Mouse (Mus musculus): ENCODE data around the gene Rnaseh2c. TPM values are rescaled to one million over a fixed set of nuclear protein-coding genes. Genes with fewer than 3 reads are reported as not detected.

Gene Rnaseh2c
- polyA plus RNA-seq, 1 experiment from 2014 or later = 81.0 TPM

GRCm38 (mm10) chr19:5571831-5572230 is 29.8 kb upstream of the Rnaseh2c start:
- H3K9ac ChIP-seq (ENCODE audit: low read depth, low read length) = no peak overlapping the region
- no peak overlapping the region for H3K27ac ChIP-seq (ENCODE audit: low read depth, low read length)
- no peak overlapping the region for H3K4me2 ChIP-seq (replicated peaks; ENCODE audit: low read depth)
- no peak for ATAC-seq
- H3K4me3 ChIP-seq (ENCODE audit: low read depth, low read length) = no peak overlapping the region
- H3K36me3 ChIP-seq (ENCODE audit: control insufficient read depth, insufficient read depth) = peaks cover 27% of the 10 kb centered on the region
- no peaks in the 10 kb centered on the region for H3K9me3 ChIP-seq (ENCODE audit: control insufficient read depth)
- no peaks in the 10 kb centered on the region for H3K27me3 ChIP-seq (replicated peaks; ENCODE audit: control insufficient read depth, insufficient read depth, low read length)
- TF ChIP-seq CTCF (IDR thresholded peaks at IDR 0.05; ENCODE audit: low read depth) = no peak
- H3K4me1 ChIP-seq (replicated peaks; ENCODE audit: control insufficient read depth, insufficient read depth, low read length) = 0 out of 2 replicates have a peak, but pooled peaks cover 6% of the 10 kb centered on the region
- 77% methylated on average over 5 of the region's 5 CpGs for WGBS

DNA sequence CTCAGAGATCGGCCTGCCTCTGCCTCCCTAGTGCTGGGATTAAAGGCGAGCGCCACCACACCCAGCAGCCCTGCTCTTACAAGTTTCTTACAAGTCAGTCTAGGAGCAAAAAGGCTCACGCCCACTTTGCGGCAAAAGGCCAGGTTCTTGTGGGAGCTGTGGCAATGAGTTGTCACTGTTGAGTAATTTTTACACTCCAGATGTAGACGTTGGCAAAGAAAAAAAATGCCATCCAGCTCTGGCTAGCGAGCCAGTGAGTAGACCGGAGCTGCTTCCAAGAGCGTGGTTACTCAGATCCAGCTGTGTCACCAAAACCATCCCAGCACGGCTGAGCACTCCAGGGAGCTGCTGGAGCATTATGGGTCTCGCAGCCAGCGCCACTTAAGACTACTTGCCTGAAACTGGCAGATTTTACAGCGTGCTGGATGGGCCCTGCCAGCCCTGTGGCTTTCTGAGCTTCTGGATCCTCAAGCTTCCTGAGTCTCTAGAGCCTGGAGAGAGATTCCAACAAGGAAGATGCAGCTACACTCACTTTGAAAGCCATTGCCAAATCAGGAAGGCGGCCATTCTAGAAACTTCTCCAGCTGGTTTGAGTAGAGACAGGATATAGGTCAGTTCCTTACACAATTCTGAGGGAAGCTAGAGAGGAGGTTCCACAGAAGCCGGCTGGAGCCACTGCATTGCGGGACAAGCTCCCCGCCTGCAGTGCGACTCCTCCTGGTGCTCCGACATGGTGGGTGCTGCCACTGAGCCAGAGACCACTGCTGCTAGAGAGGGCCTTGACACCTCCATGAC is 29.1 kb upstream of the Rnaseh2c start:
- WGBS = 80% methylated on average over 19 of the region's 19 CpGs
- no peak for ATAC-seq
- Histone ChIP-seq H3K9ac (ENCODE audit: low read depth, low read length) (no peak overlapping the region), H3K9me3 (ENCODE audit: control insufficient read depth) (no peaks in the 10 kb centered on the region), H3K4me1 (replicated peaks; ENCODE audit: control insufficient read depth, insufficient read depth, low read length) (0 out of 2 replicates have a peak, but pooled peaks cover 3% of the 10 kb centered on the region), H3K27me3 (replicated peaks; ENCODE audit: control insufficient read depth, insufficient read depth, low read length) (no peaks in the 10 kb centered on the region), H3K4me3 (ENCODE audit: low read depth, low read length) (no peak overlapping the region), H3K4me2 (replicated peaks; ENCODE audit: low read depth) (no peak overlapping the region), H3K36me3 (ENCODE audit: control insufficient read depth, insufficient read depth) (peaks cover 27% of the 10 kb centered on the region), H3K27ac (ENCODE audit: low read depth, low read length) (no peak overlapping the region; the same call in 1 of the 2 replicates)
- no peak for TF ChIP-seq CTCF (IDR thresholded peaks at IDR 0.05; ENCODE audit: low read depth)

GRCm38 (mm10) chr19:5575336-5575735 is 26.3 kb upstream of the Rnaseh2c start:
- no peaks in the 10 kb centered on the region for H3K4me1 ChIP-seq (replicated peaks; ENCODE audit: control insufficient read depth, insufficient read depth, low read length)
- no peak for ATAC-seq
- no peak overlapping the region for H3K4me2 ChIP-seq (replicated peaks; ENCODE audit: low read depth)
- H3K36me3 ChIP-seq (ENCODE audit: control insufficient read depth, insufficient read depth) = peaks cover 13% of the 10 kb centered on the region
- H3K9me3 ChIP-seq (ENCODE audit: control insufficient read depth) = no peaks in the 10 kb centered on the region
- no peak for TF ChIP-seq CTCF (IDR thresholded peaks at IDR 0.05; ENCODE audit: low read depth)
- H3K9ac ChIP-seq (ENCODE audit: low read depth, low read length) = no peak overlapping the region
- WGBS = 59% methylated on average over 1 of the region's 1 CpGs
- no peaks in the 10 kb centered on the region for H3K27me3 ChIP-seq (replicated peaks; ENCODE audit: control insufficient read depth, insufficient read depth, low read length)
- H3K27ac ChIP-seq (ENCODE audit: low read depth, low read length) = no peak overlapping the region
- no peak overlapping the region for H3K4me3 ChIP-seq (ENCODE audit: low read depth, low read length)

- Histone ChIP-seq H3K4me2 (replicated peaks; ENCODE audit: low read depth) (no peak overlapping the region), H3K27ac (ENCODE audit: low read depth, low read length) (no peak overlapping the region), H3K36me3 (ENCODE audit: control insufficient read depth, insufficient read depth) (no peaks in the 10 kb centered on the region), H3K9ac (ENCODE audit: low read depth, low read length) (no peak overlapping the region), H3K4me1 (replicated peaks; ENCODE audit: control insufficient read depth, insufficient read depth, low read length) (no peaks in the 10 kb centered on the region), H3K27me3 (replicated peaks; ENCODE audit: control insufficient read depth, insufficient read depth, low read length) (no peaks in the 10 kb centered on the region), H3K4me3 (ENCODE audit: low read depth, low read length) (no peak overlapping the region), H3K9me3 (ENCODE audit: control insufficient read depth) (no peaks in the 10 kb centered on the region)
- TF ChIP-seq CTCF (IDR thresholded peaks at IDR 0.05; ENCODE audit: low read depth) = no peak
- WGBS = 75% methylated on average over 4 of the region's 4 CpGs
- ATAC-seq = no peak
Measured at GRCm38 (mm10) chr19:5579971-5580370, 21.7 kb upstream of the Rnaseh2c start.

- WGBS = 91% methylated on average over 6 of the region's 6 CpGs
- TF ChIP-seq CTCF (IDR thresholded peaks at IDR 0.05; ENCODE audit: low read depth) = no peak
- H3K9me3 ChIP-seq (ENCODE audit: control insufficient read depth) = no peaks in the 10 kb centered on the region
- no peaks in the 10 kb centered on the region for H3K4me1 ChIP-seq (replicated peaks; ENCODE audit: control insufficient read depth, insufficient read depth, low read length)
- H3K27ac ChIP-seq (ENCODE audit: low read depth, low read length) = no peak overlapping the region
- H3K4me3 ChIP-seq (ENCODE audit: low read depth, low read length) = no peak overlapping the region
- no peak for ATAC-seq
- no peaks in the 10 kb centered on the region for H3K27me3 ChIP-seq (replicated peaks; ENCODE audit: control insufficient read depth, insufficient read depth, low read length)
- no peak overlapping the region for H3K9ac ChIP-seq (ENCODE audit: low read depth, low read length)
- H3K36me3 ChIP-seq (ENCODE audit: control insufficient read depth, insufficient read depth) = no peaks in the 10 kb centered on the region
- H3K4me2 ChIP-seq (replicated peaks; ENCODE audit: low read depth) = no peak overlapping the region
Measured at GRCm38 (mm10) chr19:5580776-5581175, 20.9 kb upstream of the Rnaseh2c start.

DNA sequence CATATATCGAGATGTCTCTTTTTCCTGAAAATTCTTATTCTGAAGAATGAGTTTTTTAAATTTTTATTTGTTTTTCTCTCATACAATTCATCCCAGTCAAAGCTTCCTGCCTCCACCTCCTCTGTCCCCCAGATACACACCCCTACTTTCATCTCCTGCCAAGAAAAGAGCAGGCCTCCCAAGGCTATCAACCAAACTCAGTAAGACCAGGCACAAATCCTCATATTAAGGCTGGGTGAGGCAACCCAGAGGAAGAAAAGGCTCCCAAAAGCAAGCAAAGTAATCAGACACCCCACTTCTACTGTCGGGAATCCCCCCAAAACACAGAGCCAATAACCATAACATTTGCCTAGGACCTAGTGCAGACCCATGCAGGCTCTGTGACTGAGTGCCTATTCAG is 19.7 kb upstream of the Rnaseh2c start:
- TF ChIP-seq CTCF (IDR thresholded peaks at IDR 0.05; ENCODE audit: low read depth) = no peak
- H3K27me3 ChIP-seq (replicated peaks; ENCODE audit: control insufficient read depth, insufficient read depth, low read length) = no peaks in the 10 kb centered on the region
- H3K4me2 ChIP-seq (replicated peaks; ENCODE audit: low read depth) = no peak overlapping the region
- H3K27ac ChIP-seq (ENCODE audit: low read depth, low read length) = no peak overlapping the region
- WGBS = 81% methylated on average over 2 of the region's 2 CpGs
- H3K9ac ChIP-seq (ENCODE audit: low read depth, low read length) = no peak overlapping the region
- H3K4me3 ChIP-seq (ENCODE audit: low read depth, low read length) = no peak overlapping the region
- no peaks in the 10 kb centered on the region for H3K36me3 ChIP-seq (ENCODE audit: control insufficient read depth, insufficient read depth)
- ATAC-seq = no peak
- H3K9me3 ChIP-seq (ENCODE audit: control insufficient read depth) = no peaks in the 10 kb centered on the region
- H3K4me1 ChIP-seq (replicated peaks; ENCODE audit: control insufficient read depth, insufficient read depth, low read length) = no peaks in the 10 kb centered on the region
